8 mouse cellular contexts compared by ENCODE assay signal in the genomic region with DNA sequence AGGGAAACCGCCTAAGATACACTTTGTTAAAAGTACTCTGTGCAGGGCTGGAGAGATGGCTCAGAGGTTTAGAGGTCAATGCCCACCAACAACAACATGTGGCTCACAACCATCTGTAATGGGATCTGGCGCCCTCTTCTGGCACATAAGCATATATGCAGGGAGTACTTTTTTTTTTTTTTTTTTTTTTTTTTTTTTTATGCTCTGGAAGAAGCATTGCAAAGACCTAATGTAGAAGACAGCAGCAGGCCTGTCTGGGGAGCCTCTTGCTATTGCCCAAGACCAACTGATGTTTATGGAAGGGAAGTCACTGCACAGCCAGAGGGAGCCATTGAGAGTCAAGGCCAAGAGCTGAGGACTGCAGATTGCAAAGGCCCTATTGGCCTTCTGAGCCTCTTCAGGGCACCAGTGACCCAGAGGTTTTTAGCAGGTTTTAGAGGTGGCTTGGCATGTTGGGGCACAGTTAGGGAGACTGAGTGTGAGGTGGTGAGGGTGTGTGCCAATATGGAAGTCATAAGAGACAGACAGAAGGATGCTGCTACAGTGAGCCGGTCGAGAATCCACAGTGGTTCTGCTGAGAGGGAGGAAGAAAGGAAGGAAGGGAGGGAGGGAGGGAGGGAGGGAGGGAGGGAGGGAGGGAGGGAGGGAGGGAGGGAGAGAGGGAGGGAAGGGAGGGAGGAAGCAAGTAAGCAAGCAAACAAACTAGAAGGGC.
DNase-seq lines count a peak whose midpoint lies in the region; ATAC-seq lines count a peak whose summit lies in the region.

No protein-coding gene starts in this region.

- peaks cover 17% of the 10 kb centered on the region for H3K4me1 ChIP-seq in forebrain, embryonic 13.5 days
- peaks cover 19% of the 10 kb centered on the region for H3K4me1 ChIP-seq in midbrain, embryonic 12.5 days

- peaks cover 10% of the 10 kb centered on the region for H3K36me3 ChIP-seq in forebrain, embryonic 13.5 days (ENCODE audit: poor library complexity, severe bottlenecking)
- H3K36me3 ChIP-seq in midbrain, embryonic 12.5 days, result peaks cover 3% of the 10 kb centered on the region; the same call in 1 of the 2 replicates

- H3K9me3 ChIP-seq in forebrain, embryonic 13.5 days (replicated peaks), result no peaks in the 10 kb centered on the region
- no peaks in the 10 kb centered on the region for H3K9me3 ChIP-seq in midbrain, embryonic 12.5 days

- no peak overlapping the region for H3K9ac ChIP-seq in forebrain, embryonic 13.5 days
- H3K9ac ChIP-seq in midbrain, embryonic 12.5 days (replicated peaks), result no peak overlapping the region

- peaks cover 13% of the 10 kb centered on the region for H3K27me3 ChIP-seq in forebrain, embryonic 13.5 days
- peaks cover 6% of the 10 kb centered on the region; the same call in 1 of the 2 replicates for H3K27me3 ChIP-seq in midbrain, embryonic 12.5 days

- DNase-seq in kidney, adult 9 months, result peak; percentile 8
- no peak for DNase-seq in kidney, adult 8-10 months
- DNase-seq in ES-CJ7 (ENCODE audit: low read depth, low spot score), result peak; percentile 61
- no peak for DNase-seq in ovary, adult 18-20 months (ENCODE audit: low spot score)
- no peak for DNase-seq in gastrocnemius, adult 8-10 months (ENCODE audit: low spot score in 2 of 2)
- no peak for DNase-seq in cerebellum, postnatal 25 days

- WGBS in forebrain, embryonic 13.5 days, result 40% methylated on average over 2 of the region's 4 CpGs
- WGBS in midbrain, embryonic 12.5 days, result 38% methylated on average over 2 of the region's 4 CpGs

- H3K27ac ChIP-seq in forebrain, embryonic 13.5 days, result peak overlapping the region; percentile 86
- peak overlapping the region; percentile 49; the same call in 1 of the 2 replicates for H3K27ac ChIP-seq in midbrain, embryonic 12.5 days (replicated peaks)

- H3K4me3 ChIP-seq in forebrain, embryonic 13.5 days, result peak overlapping the region; percentile 22; the same call in 1 of the 2 replicates
- no peak overlapping the region for H3K4me3 ChIP-seq in midbrain, embryonic 12.5 days

- H3K4me2 ChIP-seq in forebrain, embryonic 13.5 days, result peak overlapping the region; percentile 59
- peak overlapping the region; percentile 42 for H3K4me2 ChIP-seq in midbrain, embryonic 12.5 days (replicated peaks)

- ATAC-seq in forebrain, embryonic 13.5 days, result peak; percentile 50
- peak; percentile 53 for ATAC-seq in midbrain, embryonic 12.5 days (ENCODE audit: low FRiP score, low read depth)

Comparison
In these comparisons a context has a peak if more than half of its experiments do, and no peak if none do; other contexts are left out.
1. DNase-seq: peak in kidney, adult 9 months (single experiment) and ES-CJ7 (single experiment); none in kidney, adult 8-10 months (0 of 2), ovary, adult 18-20 months (single experiment), gastrocnemius, adult 8-10 months (0 of 2) and cerebellum, postnatal 25 days (0 of 2).